Mouse (Mus musculus) embryonic facial prominence, embryonic 13.5 days (tissue): ENCODE data around the gene Samd13. TPM values are rescaled to one million over a fixed set of nuclear protein-coding genes. Genes with fewer than 3 reads are reported as not detected.
A peak's percentile ranks its signal among the peaks of the same experiment; 100 is the strongest.

ENCODE experiments used
- ATAC-seq: fragments of 200-750 bp; cut with Nextera tagmentation; 2 replicates; pipeline ENCODE4 v1.8.0; 2017; ENCODE audit warnings: low read depth; ENCODE audit not compliant: insufficient number of reproducible peaks, insufficient read depth, low FRiP score, low TSS enrichment
- H3K27ac ChIP-seq: fragments of 300-500 bp; sonication (generic); 2 replicates; pipeline ENCODE4 v1.5.1; 2015; ENCODE audit warnings: moderate library complexity, mild to moderate bottlenecking, inconsistent platforms
- H3K27me3 ChIP-seq: fragments of 300-500 bp; sonication (generic); 2 replicates; pipeline ENCODE4 v1.6.1; 2015; ENCODE audit warnings: mild to moderate bottlenecking, inconsistent platforms
- H3K36me3 ChIP-seq: fragments of 300-500 bp; sonication (generic); 2 replicates; pipeline ENCODE4 v1.6.1; 2015; ENCODE audit warnings: mild to moderate bottlenecking, inconsistent platforms
- H3K4me1 ChIP-seq: fragments of 300-500 bp; sonication (generic); 2 replicates; pipeline ENCODE4 v1.6.1; 2015; ENCODE audit warnings: inconsistent platforms
- H3K4me2 ChIP-seq: fragments of 300-500 bp; sonication (generic); 2 replicates; pipeline ENCODE4 v1.6.1; 2015; ENCODE audit warnings: moderate library complexity, mild to moderate bottlenecking, inconsistent platforms
- H3K4me3 ChIP-seq: fragments of 300-500 bp; sonication (generic); 2 replicates; pipeline ENCODE4 v1.5.1; 2015; ENCODE audit warnings: mild to moderate bottlenecking, inconsistent platforms
- H3K9ac ChIP-seq: fragments of 300-500 bp; sonication (generic); 2 replicates; pipeline ENCODE4 v1.6.1; 2015; ENCODE audit warnings: mild to moderate bottlenecking, inconsistent platforms
- H3K9me3 ChIP-seq: fragments of 300-500 bp; sonication (generic); 2 replicates; pipeline ENCODE4 v1.6.1; 2016; ENCODE audit warnings: inconsistent platforms
- WGBS: fragments of 180-500 bp; shearing (Covaris S2); methylation state at CpG from one replicate; pipeline ENCODE4 v1.1.7; 2015; ENCODE audit warnings: mixed read lengths; 5-methylcytosine and 5-hydroxymethylcytosine counted together
- polyA plus RNA-seq: library from polyadenylated mRNA; unstranded; fragments of >200 nt; fragmentation: Nextera tagmentation; extraction: Ambion mirVana; gene quantifications from 2 replicates; pipeline ENCODE4 v1.2.1, GENCODE M21; 2015

Gene Samd13
- polyA plus RNA-seq, 1 experiment from 2014 or later, result 1.4 TPM

DNA sequence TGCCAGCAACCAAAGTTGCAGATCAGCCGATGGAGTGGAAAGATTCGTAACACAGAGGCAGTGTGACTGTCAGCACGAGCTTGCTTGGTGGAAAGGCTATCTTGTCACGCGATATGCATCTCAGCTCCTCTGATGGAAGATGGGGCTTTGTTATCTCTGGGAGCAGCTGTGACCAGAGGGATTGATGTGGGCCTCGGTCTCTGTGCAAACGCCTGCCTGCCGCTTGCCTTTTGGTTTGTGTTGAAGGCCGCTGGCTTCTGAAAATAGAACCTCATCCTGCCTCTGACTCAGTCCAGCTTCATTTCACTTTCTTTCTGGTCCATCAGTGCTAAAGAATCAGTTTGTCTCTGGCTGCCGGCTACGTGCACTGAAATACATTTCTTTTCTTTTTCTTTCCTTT is 13.6 kb upstream of the Samd13 start:
- Histone ChIP-seq H3K4me2 (no peak overlapping the region), H3K36me3 (no peaks in the 10 kb centered on the region), H3K4me1 (0 out of 2 replicates have a peak, but pooled peaks cover 4% of the 10 kb centered on the region), H3K27me3 (no peaks in the 10 kb centered on the region), H3K9me3 (no peaks in the 10 kb centered on the region), H3K4me3 (no peak overlapping the region), H3K9ac (no peak overlapping the region), H3K27ac (no peak overlapping the region)
- WGBS, result 65% methylated on average over 11 of the region's 11 CpGs
- ATAC-seq, result no peak

DNA sequence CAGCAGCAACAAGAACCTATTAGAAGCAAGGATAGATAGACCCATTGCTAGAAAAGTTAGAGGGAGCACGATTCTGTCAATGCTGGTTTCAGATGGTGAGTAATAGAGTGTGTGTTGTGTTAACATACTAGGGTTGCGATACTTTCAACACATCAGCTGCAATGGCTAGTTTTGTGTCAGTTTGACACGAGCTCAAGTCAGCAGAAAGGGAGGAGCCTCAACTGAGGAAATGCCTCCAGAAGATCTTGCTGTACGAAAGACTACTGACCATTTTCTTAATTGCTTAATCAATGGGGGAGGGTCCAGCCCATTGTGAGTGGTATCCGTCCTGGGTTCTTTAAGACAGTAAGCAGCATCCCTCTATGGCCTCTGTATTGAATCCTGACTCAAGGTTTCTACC is 7.2 kb upstream of the Samd13 start:
- WGBS, result 85% methylated on average over 5 of the region's 5 CpGs

GRCm38 (mm10) chr3:146687121-146687725 is 1.8 kb upstream of the Samd13 start:
- WGBS, result 64% methylated on average over 4 of the region's 4 CpGs
- no peak for ATAC-seq
- H3K4me2 ChIP-seq, result no peak overlapping the region
- H3K4me1 ChIP-seq, result peaks cover 31% of the 10 kb centered on the region
- H3K9me3 ChIP-seq, result no peaks in the 10 kb centered on the region
- H3K27ac ChIP-seq, result no peak overlapping the region
- no peaks in the 10 kb centered on the region for H3K36me3 ChIP-seq
- no peaks in the 10 kb centered on the region for H3K27me3 ChIP-seq
- H3K9ac ChIP-seq, result no peak overlapping the region
- no peak overlapping the region for H3K4me3 ChIP-seq

More for the DNA sequence above, 7.2 kb upstream of the Samd13 start:
- H3K36me3 ChIP-seq, result no peaks in the 10 kb centered on the region
- H3K4me1 ChIP-seq, result no peaks in the 10 kb centered on the region
- no peak overlapping the region for H3K9ac ChIP-seq
- no peak overlapping the region for H3K27ac ChIP-seq
- H3K4me2 ChIP-seq, result no peak overlapping the region
- H3K9me3 ChIP-seq, result no peaks in the 10 kb centered on the region
- no peak for ATAC-seq
- H3K4me3 ChIP-seq, result no peak overlapping the region
- H3K27me3 ChIP-seq, result no peaks in the 10 kb centered on the region

DNA sequence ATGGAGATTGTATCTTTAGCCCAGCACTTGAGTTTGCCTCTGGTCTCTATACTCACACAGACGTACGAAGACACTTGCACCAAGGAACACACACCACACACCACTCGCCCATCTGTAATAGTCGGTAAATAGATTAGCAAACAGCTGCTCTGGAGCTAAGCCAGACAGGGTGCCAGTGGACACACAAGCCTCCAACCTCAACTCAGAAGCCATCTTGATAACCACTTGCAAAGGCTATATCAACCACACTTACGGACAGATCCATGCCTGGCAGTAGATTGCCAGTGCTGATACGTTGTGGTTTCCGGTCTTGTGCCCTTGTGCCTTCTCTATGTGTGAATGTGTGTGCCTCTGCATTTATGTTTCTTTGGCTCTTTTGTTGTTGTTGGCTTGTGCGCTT is 1.0 kb upstream of the Samd13 start:
- no peaks in the 10 kb centered on the region for H3K9me3 ChIP-seq
- no peaks in the 10 kb centered on the region for H3K36me3 ChIP-seq
- no peak overlapping the region for H3K4me3 ChIP-seq
- no peak overlapping the region; the same call in 1 of the 2 replicates for H3K4me2 ChIP-seq
- H3K9ac ChIP-seq, result no peak overlapping the region
- no peaks in the 10 kb centered on the region for H3K27me3 ChIP-seq
- 91% methylated on average over 8 of the region's 8 CpGs for WGBS
- H3K27ac ChIP-seq, result no peak overlapping the region
- peaks cover 36% of the 10 kb centered on the region for H3K4me1 ChIP-seq
- ATAC-seq, result no peak

- no peak for ATAC-seq
- H3K4me1 ChIP-seq, result peaks cover 41% of the 10 kb centered on the region
- H3K27me3 ChIP-seq, result no peaks in the 10 kb centered on the region
- H3K4me2 ChIP-seq, result peak overlapping the region; percentile 60
- 56% methylated on average over 2 of the region's 2 CpGs for WGBS
- no peak overlapping the region for H3K9ac ChIP-seq
- H3K27ac ChIP-seq, result peak overlapping the region; percentile 94
- no peaks in the 10 kb centered on the region for H3K9me3 ChIP-seq
- H3K4me3 ChIP-seq, result no peak overlapping the region
- H3K36me3 ChIP-seq, result no peaks in the 10 kb centered on the region
Measured at GRCm38 (mm10) chr3:146683095-146683494, 2.3 kb downstream of the Samd13 start.

DNA sequence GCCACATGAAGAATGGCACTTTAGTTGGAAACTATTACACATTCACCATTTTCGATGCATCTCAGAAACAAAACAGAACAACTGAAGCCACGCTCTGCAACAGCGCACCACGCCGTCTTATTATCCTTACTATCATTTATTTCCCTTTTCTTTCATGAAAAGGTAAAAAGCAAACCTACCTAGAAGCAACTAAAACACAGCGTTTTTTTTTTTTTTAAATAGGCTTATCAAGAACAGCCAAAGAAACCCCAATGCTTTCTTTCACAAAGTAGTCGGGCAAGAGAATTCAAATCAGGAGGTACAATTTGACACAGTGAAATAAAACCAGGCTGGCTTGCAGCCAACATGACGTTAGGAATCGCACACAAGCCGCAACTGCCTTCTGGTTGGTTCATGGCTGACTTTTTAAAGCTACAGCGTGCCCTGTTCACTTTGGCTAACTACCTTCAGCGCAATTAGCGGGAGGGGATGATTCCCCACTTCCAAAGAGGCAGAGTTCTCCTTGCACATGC is 3.2 kb downstream of the Samd13 start:
- Histone ChIP-seq H3K27me3 (no peaks in the 10 kb centered on the region), H3K9ac (peak overlapping the region; percentile 54), H3K9me3 (no peaks in the 10 kb centered on the region), H3K4me1 (peaks cover 41% of the 10 kb centered on the region), H3K4me2 (peak overlapping the region; percentile 60), H3K27ac (peak overlapping the region; percentile 94), H3K36me3 (no peaks in the 10 kb centered on the region), H3K4me3 (peak overlapping the region; percentile 32)
- WGBS, result 22% methylated on average over 13 of the region's 13 CpGs
- no peak for ATAC-seq

DNA sequence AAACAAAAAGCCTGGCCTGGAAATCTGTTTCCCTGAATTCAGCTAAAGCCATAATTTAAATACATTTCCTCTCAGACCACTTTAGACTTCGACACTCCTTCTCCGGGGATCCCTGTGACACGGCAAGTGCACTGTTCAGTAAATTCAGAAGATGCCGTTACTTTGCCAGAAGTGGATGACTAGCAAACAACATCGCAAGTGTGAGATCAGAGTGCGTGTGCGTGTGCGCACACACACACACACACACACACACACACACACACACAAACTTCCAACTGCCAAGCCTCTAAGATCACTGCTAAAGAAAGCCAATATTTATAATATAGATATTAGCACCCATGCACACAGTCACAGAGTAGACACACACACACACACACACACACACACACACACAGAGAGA is 3.7 kb downstream of the Samd13 start:
- Histone ChIP-seq H3K9ac (peak overlapping the region; percentile 52; the same call in 1 of the 2 replicates), H3K4me1 (peaks cover 41% of the 10 kb centered on the region), H3K27me3 (no peaks in the 10 kb centered on the region), H3K4me3 (peak overlapping the region; percentile 32), H3K9me3 (no peaks in the 10 kb centered on the region), H3K27ac (peak overlapping the region; percentile 94), H3K4me2 (peak overlapping the region; percentile 60), H3K36me3 (no peaks in the 10 kb centered on the region)
- ATAC-seq, result no peak
- 60% methylated on average over 8 of the region's 8 CpGs for WGBS

GRCm38 (mm10) chr3:146680625-146681024 is 4.8 kb downstream of the Samd13 start:
- WGBS, result 91% methylated on average over 13 of the region's 13 CpGs
- H3K4me1 ChIP-seq, result peaks cover 31% of the 10 kb centered on the region

GRCm38 (mm10) chr3:146679646-146680045 is 5.7 kb downstream of the Samd13 start:
- Histone ChIP-seq H3K4me1 (peaks cover 26% of the 10 kb centered on the region), H3K9ac (no peak overlapping the region), H3K36me3 (no peaks in the 10 kb centered on the region), H3K27ac (no peak overlapping the region), H3K4me3 (no peak overlapping the region), H3K27me3 (no peaks in the 10 kb centered on the region), H3K4me2 (no peak overlapping the region), H3K9me3 (no peaks in the 10 kb centered on the region)
- WGBS, result 94% methylated on average over 16 of the region's 16 CpGs
- no peak for ATAC-seq

More at GRCm38 (mm10) chr3:146680625-146681024, 4.8 kb downstream of the Samd13 start:
- Histone ChIP-seq H3K36me3 (no peaks in the 10 kb centered on the region), H3K27me3 (no peaks in the 10 kb centered on the region), H3K4me3 (no peak overlapping the region), H3K9ac (no peak overlapping the region), H3K27ac (no peak overlapping the region), H3K4me2 (no peak overlapping the region), H3K9me3 (no peaks in the 10 kb centered on the region)
- ATAC-seq, result no peak

- H3K36me3 ChIP-seq, result no peaks in the 10 kb centered on the region
- 91% methylated on average over 4 of the region's 4 CpGs for WGBS
- H3K4me2 ChIP-seq, result no peak overlapping the region
- ATAC-seq, result no peak
- no peaks in the 10 kb centered on the region for H3K27me3 ChIP-seq
- H3K27ac ChIP-seq, result no peak overlapping the region
- H3K4me1 ChIP-seq, result 0 out of 2 replicates have a peak, but pooled peaks cover 5% of the 10 kb centered on the region
- no peak overlapping the region for H3K4me3 ChIP-seq
- H3K9me3 ChIP-seq, result no peaks in the 10 kb centered on the region
- H3K9ac ChIP-seq, result no peak overlapping the region
Measured at GRCm38 (mm10) chr3:146676193-146676592, 9.2 kb downstream of the Samd13 start.

GRCm38 (mm10) chr3:146675101-146675500 is 10.3 kb downstream of the Samd13 start:
- H3K27ac ChIP-seq, result no peak overlapping the region
- ATAC-seq, result no peak
- no peaks in the 10 kb centered on the region for H3K9me3 ChIP-seq
- no peak overlapping the region for H3K4me2 ChIP-seq
- H3K9ac ChIP-seq, result no peak overlapping the region
- no peaks in the 10 kb centered on the region for H3K27me3 ChIP-seq
- no peaks in the 10 kb centered on the region for H3K4me1 ChIP-seq
- no peaks in the 10 kb centered on the region for H3K36me3 ChIP-seq
- WGBS, result 81% methylated on average over 1 of the region's 1 CpGs
- H3K4me3 ChIP-seq, result no peak overlapping the region

DNA sequence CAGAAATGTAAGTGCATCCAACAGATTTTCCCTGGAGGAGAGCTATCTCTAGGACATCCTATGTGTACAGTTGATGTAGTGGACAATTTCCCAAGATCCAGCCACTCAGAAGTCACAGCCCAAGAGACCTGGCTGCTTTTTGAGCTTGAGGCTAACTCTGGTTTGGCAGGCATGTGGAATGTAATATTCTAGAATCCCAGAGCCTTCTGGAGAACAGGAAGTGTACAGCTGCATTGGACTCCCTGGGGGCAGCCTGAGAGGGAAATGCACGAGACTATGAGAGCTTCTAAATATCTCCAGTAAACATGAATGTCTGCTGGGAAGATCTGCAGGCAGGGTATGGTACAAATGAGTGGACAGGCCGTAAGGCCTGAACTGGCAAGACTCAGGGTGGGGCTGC is 14.3 kb downstream of the Samd13 start:
- Histone ChIP-seq H3K4me2 (no peak overlapping the region), H3K9ac (no peak overlapping the region), H3K9me3 (no peaks in the 10 kb centered on the region), H3K27me3 (no peaks in the 10 kb centered on the region), H3K4me3 (no peak overlapping the region), H3K36me3 (no peaks in the 10 kb centered on the region), H3K27ac (no peak overlapping the region), H3K4me1 (no peaks in the 10 kb centered on the region)
- WGBS, result 53% methylated on average over 2 of the region's 2 CpGs
- no peak for ATAC-seq
